Mouse (Mus musculus): Measurements from ENCODE around the gene Sh3pxd2b. TPM values are rescaled to one million over a fixed set of nuclear protein-coding genes. Genes with fewer than 3 reads are reported as not detected.

Sh3pxd2b gene
- polyA plus RNA-seq, 1 experiment from 2014 or later = 25.5 TPM

GRCm38 (mm10) chr11:32303455-32303854 lies 44.2 kb upstream of the Sh3pxd2b start:
- H3K27me3 ChIP-seq (ENCODE audit: control insufficient read depth, insufficient read depth, low read length) = 0 out of 2 replicates have a peak, but pooled peaks cover 3% of the 10 kb centered on the region
- no peak for DNase-seq (ENCODE audit: low spot score)
- H3K9me3 ChIP-seq (ENCODE audit: control insufficient read depth, low read length) = no peaks in the 10 kb centered on the region
- no peaks in the 10 kb centered on the region for H3K4me1 ChIP-seq (ENCODE audit: control insufficient read depth, insufficient read depth, low read length)
- no peak overlapping the region for H3K9ac ChIP-seq (ENCODE audit: low read length)
- H3K4me3 ChIP-seq (ENCODE audit: low read depth, low read length) = no peak overlapping the region
- no peak for ATAC-seq (ENCODE audit: insufficient number of reproducible peaks, low FRiP score, low TSS enrichment, low read depth)
- H3K27ac ChIP-seq (replicated peaks; ENCODE audit: low read depth, low read length) = no peak overlapping the region
- no peak overlapping the region for H3K4me2 ChIP-seq (ENCODE audit: low read depth, severe bottlenecking)
- H3K36me3 ChIP-seq (ENCODE audit: control insufficient read depth, insufficient read depth, low read length) = no peaks in the 10 kb centered on the region
- 90% methylated on average over 1 of the region's 1 CpGs for WGBS

GRCm38 (mm10) chr11:32307006-32307405 lies 40.6 kb upstream of the Sh3pxd2b start:
- H3K9ac ChIP-seq (ENCODE audit: low read length) = no peak overlapping the region
- no peaks in the 10 kb centered on the region for H3K36me3 ChIP-seq (ENCODE audit: control insufficient read depth, insufficient read depth, low read length)
- no peak overlapping the region for H3K4me3 ChIP-seq (ENCODE audit: low read depth, low read length)
- no peaks in the 10 kb centered on the region for H3K9me3 ChIP-seq (ENCODE audit: control insufficient read depth, low read length)
- DNase-seq (ENCODE audit: low spot score) (no peak), ATAC-seq (ENCODE audit: insufficient number of reproducible peaks, low FRiP score, low TSS enrichment, low read depth) (no peak)
- H3K4me2 ChIP-seq (ENCODE audit: low read depth, severe bottlenecking) = no peak overlapping the region
- no peaks in the 10 kb centered on the region for H3K27me3 ChIP-seq (ENCODE audit: control insufficient read depth, insufficient read depth, low read length)
- 79% methylated on average over 1 of the region's 1 CpGs for WGBS
- no peaks in the 10 kb centered on the region for H3K4me1 ChIP-seq (ENCODE audit: control insufficient read depth, insufficient read depth, low read length)
- H3K27ac ChIP-seq (replicated peaks; ENCODE audit: low read depth, low read length) = no peak overlapping the region

GRCm38 (mm10) chr11:32309446-32309845 lies 38.2 kb upstream of the Sh3pxd2b start:
- no peaks in the 10 kb centered on the region for H3K4me1 ChIP-seq (ENCODE audit: control insufficient read depth, insufficient read depth, low read length)
- no peak overlapping the region for H3K4me3 ChIP-seq (ENCODE audit: low read depth, low read length)
- no peak overlapping the region for H3K27ac ChIP-seq (replicated peaks; ENCODE audit: low read depth, low read length)
- 69% methylated on average over 4 of the region's 4 CpGs for WGBS
- H3K9me3 ChIP-seq (ENCODE audit: control insufficient read depth, low read length) = no peaks in the 10 kb centered on the region
- no peak overlapping the region for H3K9ac ChIP-seq (ENCODE audit: low read length)
- ATAC-seq (ENCODE audit: insufficient number of reproducible peaks, low FRiP score, low TSS enrichment, low read depth) (no peak), DNase-seq (ENCODE audit: low spot score) (no peak)
- H3K4me2 ChIP-seq (ENCODE audit: low read depth, severe bottlenecking) = no peak overlapping the region
- H3K27me3 ChIP-seq (ENCODE audit: control insufficient read depth, insufficient read depth, low read length) = no peaks in the 10 kb centered on the region
- H3K36me3 ChIP-seq (ENCODE audit: control insufficient read depth, insufficient read depth, low read length) = no peaks in the 10 kb centered on the region

DNA sequence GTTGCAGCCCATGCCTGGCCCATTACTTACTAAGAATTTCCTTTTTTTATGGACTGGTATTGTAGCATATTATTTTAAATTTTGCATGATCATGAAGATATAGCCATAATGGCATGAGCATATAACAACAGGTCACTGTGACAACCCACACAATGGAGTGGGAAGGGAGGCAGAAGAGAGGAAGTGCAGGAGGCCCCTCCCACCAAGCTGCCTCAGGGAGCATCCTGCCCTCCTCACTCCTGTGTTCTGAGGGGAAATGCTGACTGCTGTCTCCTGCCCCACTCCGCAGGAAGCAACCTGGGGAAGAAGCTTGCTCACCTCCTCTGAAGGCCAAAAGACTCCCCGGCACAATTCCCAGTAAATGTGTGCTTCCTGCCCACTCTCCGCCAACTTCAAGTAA lies 37.7 kb upstream of the Sh3pxd2b start:
- no peaks in the 10 kb centered on the region for H3K4me1 ChIP-seq (ENCODE audit: control insufficient read depth, insufficient read depth, low read length)
- H3K9me3 ChIP-seq (ENCODE audit: control insufficient read depth, low read length) = no peaks in the 10 kb centered on the region
- no peaks in the 10 kb centered on the region for H3K27me3 ChIP-seq (ENCODE audit: control insufficient read depth, insufficient read depth, low read length)
- no peak overlapping the region for H3K27ac ChIP-seq (replicated peaks; ENCODE audit: low read depth, low read length)
- no peak overlapping the region for H3K9ac ChIP-seq (ENCODE audit: low read length)
- no peak overlapping the region for H3K4me2 ChIP-seq (ENCODE audit: low read depth, severe bottlenecking)
- DNase-seq (ENCODE audit: low spot score) (no peak), ATAC-seq (ENCODE audit: insufficient number of reproducible peaks, low FRiP score, low TSS enrichment, low read depth) (no peak)
- H3K36me3 ChIP-seq (ENCODE audit: control insufficient read depth, insufficient read depth, low read length) = no peaks in the 10 kb centered on the region
- 76% methylated on average over 3 of the region's 3 CpGs for WGBS
- no peak overlapping the region for H3K4me3 ChIP-seq (ENCODE audit: low read depth, low read length)

DNA sequence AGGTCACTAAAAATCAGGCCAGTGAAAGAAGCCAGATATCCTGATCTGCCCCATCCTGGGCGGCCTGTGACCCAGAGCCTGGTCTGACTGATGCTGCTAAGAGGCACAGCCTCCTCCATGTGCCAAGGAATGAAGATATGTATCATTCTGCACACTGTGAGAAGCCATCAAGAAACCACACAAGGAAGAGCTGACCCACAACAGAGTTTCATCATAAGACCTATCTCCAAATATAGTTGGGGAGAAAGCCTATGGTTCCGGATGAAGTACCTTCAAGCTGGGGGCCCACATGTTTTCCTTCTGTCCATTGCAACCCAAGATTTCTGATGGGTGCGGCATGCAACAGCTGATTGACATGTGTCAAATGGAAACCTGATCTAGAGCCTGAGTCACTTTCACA lies 31.6 kb upstream of the Sh3pxd2b start:
- Histone ChIP-seq H3K9ac (ENCODE audit: low read length) (no peak overlapping the region), H3K9me3 (ENCODE audit: control insufficient read depth, low read length) (no peaks in the 10 kb centered on the region), H3K36me3 (ENCODE audit: control insufficient read depth, insufficient read depth, low read length) (no peaks in the 10 kb centered on the region), H3K4me2 (ENCODE audit: low read depth, severe bottlenecking) (no peak overlapping the region), H3K27ac (replicated peaks; ENCODE audit: low read depth, low read length) (no peak overlapping the region), H3K27me3 (ENCODE audit: control insufficient read depth, insufficient read depth, low read length) (no peaks in the 10 kb centered on the region), H3K4me1 (ENCODE audit: control insufficient read depth, insufficient read depth, low read length) (no peaks in the 10 kb centered on the region), H3K4me3 (ENCODE audit: low read depth, low read length) (no peak overlapping the region)
- no peak for DNase-seq (ENCODE audit: low spot score)
- no peak for ATAC-seq (ENCODE audit: insufficient number of reproducible peaks, low FRiP score, low TSS enrichment, low read depth)
- 87% methylated on average over 3 of the region's 3 CpGs for WGBS

- no peak overlapping the region for H3K9ac ChIP-seq (ENCODE audit: low read length)
- no peaks in the 10 kb centered on the region for H3K9me3 ChIP-seq (ENCODE audit: control insufficient read depth, low read length)
- H3K36me3 ChIP-seq (ENCODE audit: control insufficient read depth, insufficient read depth, low read length) = no peaks in the 10 kb centered on the region
- no peak overlapping the region for H3K4me3 ChIP-seq (ENCODE audit: low read depth, low read length)
- no peak overlapping the region for H3K27ac ChIP-seq (replicated peaks; ENCODE audit: low read depth, low read length)
- DNase-seq (ENCODE audit: low spot score) = no peak
- ATAC-seq (ENCODE audit: insufficient number of reproducible peaks, low FRiP score, low TSS enrichment, low read depth) = no peak
- no peaks in the 10 kb centered on the region for H3K27me3 ChIP-seq (ENCODE audit: control insufficient read depth, insufficient read depth, low read length)
- WGBS = 74% methylated on average over 11 of the region's 11 CpGs
- H3K4me2 ChIP-seq (ENCODE audit: low read depth, severe bottlenecking) = no peak overlapping the region
- H3K4me1 ChIP-seq (ENCODE audit: control insufficient read depth, insufficient read depth, low read length) = no peaks in the 10 kb centered on the region
Measured at GRCm38 (mm10) chr11:32320507-32321195, 27.0 kb upstream of the Sh3pxd2b start.

DNA sequence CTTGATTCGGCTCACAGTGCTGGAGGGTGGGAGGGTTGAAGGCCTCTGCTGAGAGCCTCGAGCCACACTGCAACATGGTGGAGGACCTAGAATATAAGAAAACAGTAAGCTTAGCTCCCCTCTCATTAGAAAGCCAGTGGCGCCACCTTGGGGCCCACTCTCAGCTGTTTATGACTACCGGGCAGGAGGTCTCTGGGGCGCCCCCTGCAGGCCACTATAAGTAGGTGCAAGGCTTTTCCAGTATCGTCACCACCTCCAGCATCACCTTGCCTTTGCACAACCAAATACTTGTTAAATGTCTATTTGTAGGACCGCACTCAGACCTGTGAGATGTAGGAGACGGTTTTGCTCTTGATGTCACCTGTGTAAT lies 26.4 kb upstream of the Sh3pxd2b start:
- peak; percentile 64 for DNase-seq (ENCODE audit: low spot score)
- 37% methylated on average over 8 of the region's 8 CpGs for WGBS

DNA sequence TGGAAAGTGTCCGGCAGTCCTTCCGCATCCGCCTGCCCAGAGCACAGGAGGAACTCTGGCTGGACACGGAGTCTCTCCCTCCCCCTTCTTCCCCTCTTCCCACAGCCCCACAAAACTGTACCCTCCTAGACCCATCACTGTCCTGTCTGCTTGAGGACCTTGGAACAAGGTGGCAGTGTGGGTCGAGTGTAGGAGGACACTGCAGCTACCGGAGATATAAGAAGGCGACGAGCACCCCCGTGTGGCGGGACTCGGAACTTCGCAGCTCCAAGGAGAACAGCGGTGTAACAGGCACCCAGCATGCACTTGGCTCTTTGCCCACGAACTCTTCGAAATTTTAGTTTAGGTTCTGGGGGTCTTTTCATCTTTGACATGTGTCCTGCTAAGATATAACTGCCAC lies 23.0 kb upstream of the Sh3pxd2b start:
- peak overlapping the region; percentile 15; the same call in 1 of the 2 replicates for H3K4me2 ChIP-seq (ENCODE audit: low read depth, severe bottlenecking)
- H3K4me3 ChIP-seq (ENCODE audit: low read depth, low read length) = no peak overlapping the region
- no peaks in the 10 kb centered on the region for H3K36me3 ChIP-seq (ENCODE audit: control insufficient read depth, insufficient read depth, low read length)
- H3K27ac ChIP-seq (replicated peaks; ENCODE audit: low read depth, low read length) = no peak overlapping the region
- WGBS = 13% methylated on average over 15 of the region's 15 CpGs
- no peak overlapping the region for H3K9ac ChIP-seq (ENCODE audit: low read length)
- ATAC-seq (ENCODE audit: insufficient number of reproducible peaks, low FRiP score, low TSS enrichment, low read depth) (peak; percentile 86; the same call in 1 of the 2 replicates), DNase-seq (ENCODE audit: low spot score) (peak; percentile 97)
- H3K4me1 ChIP-seq (ENCODE audit: control insufficient read depth, insufficient read depth, low read length) = no peaks in the 10 kb centered on the region
- no peaks in the 10 kb centered on the region for H3K9me3 ChIP-seq (ENCODE audit: control insufficient read depth, low read length)
- no peaks in the 10 kb centered on the region for H3K27me3 ChIP-seq (ENCODE audit: control insufficient read depth, insufficient read depth, low read length)

More for the DNA sequence above, 26.4 kb upstream of the Sh3pxd2b start:
- no peak for ATAC-seq (ENCODE audit: insufficient number of reproducible peaks, low FRiP score, low TSS enrichment, low read depth)
- Histone ChIP-seq H3K9me3 (ENCODE audit: control insufficient read depth, low read length) (no peaks in the 10 kb centered on the region), H3K27ac (replicated peaks; ENCODE audit: low read depth, low read length) (no peak overlapping the region), H3K9ac (ENCODE audit: low read length) (no peak overlapping the region), H3K4me2 (ENCODE audit: low read depth, severe bottlenecking) (no peak overlapping the region), H3K4me3 (ENCODE audit: low read depth, low read length) (no peak overlapping the region), H3K4me1 (ENCODE audit: control insufficient read depth, insufficient read depth, low read length) (no peaks in the 10 kb centered on the region), H3K36me3 (ENCODE audit: control insufficient read depth, insufficient read depth, low read length) (no peaks in the 10 kb centered on the region), H3K27me3 (ENCODE audit: control insufficient read depth, insufficient read depth, low read length) (no peaks in the 10 kb centered on the region)

DNA sequence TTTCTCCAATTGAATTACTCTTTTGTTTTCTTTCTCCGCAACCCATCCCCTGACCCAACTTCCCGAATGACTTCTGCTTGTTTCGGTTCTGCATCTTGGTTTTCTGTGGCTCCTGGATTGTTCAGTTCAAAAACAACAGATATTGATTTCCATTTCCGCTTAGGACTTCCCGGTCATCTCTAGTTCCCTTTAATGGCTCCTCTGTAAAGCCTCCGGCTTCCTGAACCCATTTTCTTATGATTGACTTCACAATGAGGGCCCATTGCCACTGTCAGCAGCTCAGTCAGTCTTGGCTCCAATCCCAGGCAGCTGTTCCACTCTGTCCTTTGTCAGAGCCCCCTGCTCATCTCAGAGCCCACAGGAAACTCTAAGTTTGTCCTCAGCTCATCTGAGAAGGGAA lies 16.5 kb upstream of the Sh3pxd2b start:
- Histone ChIP-seq H3K4me1 (ENCODE audit: control insufficient read depth, insufficient read depth, low read length) (no peaks in the 10 kb centered on the region), H3K27me3 (ENCODE audit: control insufficient read depth, insufficient read depth, low read length) (no peaks in the 10 kb centered on the region), H3K9ac (ENCODE audit: low read length) (no peak overlapping the region), H3K27ac (replicated peaks; ENCODE audit: low read depth, low read length) (no peak overlapping the region), H3K9me3 (ENCODE audit: control insufficient read depth, low read length) (no peaks in the 10 kb centered on the region), H3K4me3 (ENCODE audit: low read depth, low read length) (no peak overlapping the region), H3K4me2 (ENCODE audit: low read depth, severe bottlenecking) (no peak overlapping the region), H3K36me3 (ENCODE audit: control insufficient read depth, insufficient read depth, low read length) (no peaks in the 10 kb centered on the region)
- WGBS = 85% methylated on average over 6 of the region's 6 CpGs
- no peak for DNase-seq (ENCODE audit: low spot score)
- no peak for ATAC-seq (ENCODE audit: insufficient number of reproducible peaks, low FRiP score, low TSS enrichment, low read depth)

All from limb, embryonic 11.5 days (tissue).